Mouse (Mus musculus) lung, adult 18-20 months (tissue): ENCODE results near the gene Gm11127.
"Not testable (repeated sequence)": the region's sequence is repeated elsewhere in the genome, so short reads cannot be mapped to it uniquely, and the experiment has no call there.

ENCODE experiments used
- DNase-seq, 2 experiments: peaks; one replicate each; pipeline ENCODE4 v3.0.0; 2022; ENCODE audit warnings: mixed read lengths in 2 of 2

The Gm11127 gene

DNA sequence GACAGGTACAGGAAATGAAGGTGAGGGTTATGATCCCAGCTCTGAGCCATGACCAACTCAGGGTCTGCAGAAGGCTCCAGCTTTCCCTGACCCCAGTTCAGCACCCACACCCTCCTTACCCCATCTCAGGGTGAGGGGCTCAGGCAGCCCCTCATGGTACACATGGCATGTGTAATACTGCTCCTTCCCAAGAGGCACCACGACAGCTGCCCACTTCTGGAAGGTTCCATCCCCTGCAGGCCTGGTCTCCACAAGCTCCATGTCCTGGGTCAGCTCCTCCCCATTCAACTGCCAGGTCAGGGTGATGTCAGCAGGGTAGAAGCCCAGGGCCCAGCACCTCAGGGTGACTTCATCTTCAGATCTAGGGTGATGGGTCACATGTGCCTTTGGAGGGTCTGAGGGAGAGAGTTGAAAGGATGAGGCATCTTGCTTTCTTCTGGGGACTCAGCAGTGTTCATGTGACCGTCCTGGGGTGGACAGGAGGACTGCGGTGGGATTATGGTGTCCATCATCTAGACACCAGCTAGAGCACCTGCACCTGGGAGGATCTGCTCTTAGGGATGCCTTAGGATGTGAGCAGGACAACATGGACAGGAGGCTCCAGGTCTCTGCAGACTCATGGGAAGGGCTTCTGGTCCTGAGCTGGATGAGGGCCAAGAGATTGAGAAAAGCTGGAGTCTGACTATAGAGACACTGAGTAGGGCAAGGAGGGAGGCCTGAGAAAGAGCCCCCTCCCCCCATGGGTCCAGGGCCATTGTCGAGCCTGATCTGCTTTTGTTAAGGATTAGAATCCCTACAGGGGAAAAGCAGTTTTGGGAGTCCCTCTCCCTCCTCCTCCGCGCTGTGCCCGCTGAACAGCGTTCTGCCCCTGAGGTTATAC is 27.2 kb downstream of the Gm11127 start:
- not testable (repeated sequence) for DNase-seq

DNA sequence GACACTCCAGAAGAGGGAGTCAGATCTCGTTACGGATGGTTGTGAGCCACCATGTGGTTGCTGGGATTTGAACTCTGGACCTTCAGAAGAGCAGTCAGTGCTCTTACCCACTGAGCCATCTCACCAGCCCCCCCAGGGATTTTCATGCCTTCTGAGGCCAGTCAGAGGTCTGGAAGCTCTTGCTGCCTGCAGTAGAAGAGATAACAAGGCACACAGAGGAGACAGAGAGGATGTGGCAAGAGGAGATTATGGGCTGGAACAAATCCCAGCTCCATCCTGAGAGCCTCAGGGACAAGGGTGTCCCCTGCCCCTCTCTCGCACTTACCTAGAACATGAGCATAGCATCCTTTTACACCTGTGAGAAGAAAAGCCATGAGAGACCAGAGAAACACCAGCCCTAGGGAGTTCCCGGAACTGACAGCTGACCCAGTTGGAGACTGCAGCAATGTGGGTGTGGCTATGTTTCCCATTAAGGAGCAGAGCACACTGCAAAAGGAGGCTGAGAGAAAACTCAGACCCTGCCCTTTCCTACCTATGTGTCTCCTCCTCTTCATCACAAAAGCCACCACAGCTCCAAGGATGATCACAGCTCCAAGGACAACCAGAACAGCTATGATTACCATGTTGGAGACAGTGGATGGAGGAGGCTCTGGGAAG is 28.0 kb downstream of the Gm11127 start:
- peak in 1 of 2 experiments; percentile 36 for DNase-seq

GRCm38 (mm10) chr17:36028879-36029619 is 29.1 kb downstream of the Gm11127 start:
- no peak for DNase-seq

DNA sequence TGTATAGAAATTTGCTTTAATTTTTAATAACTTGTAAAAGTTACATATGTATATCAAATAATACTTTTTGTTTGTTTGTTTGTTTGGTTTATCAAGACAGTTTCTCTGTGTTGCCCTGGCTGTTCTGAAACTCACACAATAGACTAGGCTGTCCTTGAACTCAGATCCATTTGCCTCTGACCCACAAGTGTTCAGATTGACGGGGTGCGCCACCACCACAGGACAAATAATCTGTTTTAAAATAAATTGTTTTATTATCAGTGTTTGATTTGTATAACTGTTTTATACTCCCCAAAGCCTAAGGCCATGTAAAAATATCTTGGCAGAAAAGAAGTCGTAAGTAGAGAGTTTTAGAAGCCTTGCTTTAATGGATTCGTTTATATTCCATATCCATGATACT is 30.5 kb downstream of the Gm11127 start:
- no peak for DNase-seq

- DNase-seq: no peak
These were observed 32.3 kb downstream of the Gm11127 start for GRCm38 (mm10) chr17:36025901-36026300.

- no peak for DNase-seq
These were observed 33.0 kb downstream of the Gm11127 start for GRCm38 (mm10) chr17:36025197-36025596.

GRCm38 (mm10) chr17:36023710-36024654 is 34.2 kb downstream of the Gm11127 start:
- DNase-seq: peak; percentile 48 to 67

- DNase-seq: no peak
These were observed 35.2 kb downstream of the Gm11127 start for GRCm38 (mm10) chr17:36022922-36023321.

DNA sequence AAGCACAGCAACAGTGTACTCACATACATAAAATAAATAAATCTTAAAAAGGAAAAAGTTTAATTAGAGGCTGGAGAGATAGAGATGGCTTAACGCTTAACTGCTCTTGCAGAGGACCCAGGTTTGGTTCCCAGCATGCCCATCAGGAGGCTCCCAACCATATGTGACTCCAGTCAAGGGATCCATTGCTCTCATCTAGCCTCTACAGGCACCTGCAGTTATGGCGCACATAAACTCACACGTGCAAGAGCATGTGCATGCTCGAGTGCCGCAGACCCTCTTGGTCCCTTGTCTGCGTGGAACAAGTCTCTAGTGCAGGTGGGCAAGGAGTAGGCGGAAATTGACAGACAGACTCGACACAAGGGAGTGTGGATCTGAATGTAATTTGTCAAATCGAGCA is 36.1 kb downstream of the Gm11127 start:
- DNase-seq: no peak

DNA sequence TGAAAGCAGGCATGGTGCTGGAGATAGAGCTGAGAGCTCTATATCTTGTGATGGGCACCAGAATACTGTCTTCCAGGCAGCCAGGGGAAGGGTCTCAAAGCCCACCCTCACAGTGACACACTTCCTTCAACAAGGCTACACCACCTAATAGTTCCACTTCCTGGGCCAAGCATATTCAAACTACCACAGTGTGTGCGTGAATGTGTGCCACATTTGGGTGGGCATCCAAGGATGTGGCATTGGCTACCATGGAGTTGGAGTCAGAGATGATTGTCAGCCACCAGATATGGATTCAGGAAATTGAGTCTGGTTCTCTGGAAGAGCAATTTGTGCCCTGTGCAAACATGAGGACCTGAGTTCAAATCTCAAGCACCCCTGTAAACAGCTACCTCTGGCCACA is 36.9 kb downstream of the Gm11127 start:
- no peak for DNase-seq

DNA sequence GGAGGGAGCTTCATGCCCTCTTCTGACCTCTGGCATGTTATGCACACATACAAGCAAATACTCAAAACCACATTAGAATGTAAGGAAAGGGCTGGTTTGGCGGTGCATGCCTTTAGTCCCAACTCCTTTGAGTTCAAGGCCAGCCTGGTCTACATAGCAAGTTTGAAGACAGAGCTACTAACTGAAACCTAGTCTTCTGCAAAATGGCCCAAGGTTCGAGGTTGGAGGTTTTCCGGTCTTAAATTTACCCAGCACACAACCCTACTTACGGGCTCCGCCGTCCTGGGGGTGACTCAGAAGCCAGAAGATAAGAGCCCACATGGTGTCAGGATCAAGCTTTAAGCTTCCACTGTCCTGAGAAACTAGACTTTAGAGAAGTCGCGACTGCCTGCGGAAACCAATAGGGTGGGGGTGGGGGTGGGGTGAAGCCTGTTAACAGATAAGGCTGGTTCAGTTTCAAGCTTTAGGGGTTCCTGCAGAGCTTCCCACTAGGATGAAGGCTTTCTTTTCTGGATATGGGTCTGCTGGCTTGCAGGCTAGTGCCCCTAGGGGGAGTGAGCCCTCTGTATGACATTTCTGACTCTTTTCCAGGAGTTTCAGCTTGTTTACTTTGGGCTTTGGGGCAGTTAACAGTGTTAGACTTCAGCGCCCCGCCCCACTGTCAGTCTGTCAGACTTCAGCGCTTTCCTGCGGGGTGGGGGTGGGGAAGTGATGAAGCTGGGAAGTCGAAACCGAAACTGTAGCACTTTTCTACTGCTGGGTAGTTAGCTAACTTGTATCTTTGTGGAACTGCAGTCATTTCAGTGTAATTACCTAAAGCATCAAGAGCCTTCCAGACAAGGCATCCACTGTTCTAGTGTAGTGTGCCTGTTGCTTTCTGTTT is 37.7 kb downstream of the Gm11127 start, which contains the start of gene H2-T24:
Gene H2-T24 (minus strand): TSS at position 370 of the 883 bp plus-strand sequence.
- peak; percentile 82 to 84 for DNase-seq

- no peak for DNase-seq
These were observed 38.7 kb downstream of the Gm11127 start for GRCm38 (mm10) chr17:36019519-36019918.

GRCm38 (mm10) chr17:36018979-36019378 is 39.2 kb downstream of the Gm11127 start:
- peak; percentile 51 to 69 for DNase-seq

GRCm38 (mm10) chr17:36017046-36017445 is 41.1 kb downstream of the Gm11127 start:
- DNase-seq: no peak

- DNase-seq: no peak
These were observed 43.2 kb downstream of the Gm11127 start for GRCm38 (mm10) chr17:36014977-36015376.
